Mouse (Mus musculus): Measurements from ENCODE around the gene Bsg. TPM values are rescaled to one million over a fixed set of nuclear protein-coding genes. Genes with fewer than 3 reads are reported as not detected.
"Not testable (repeated sequence)": the region's sequence is repeated elsewhere in the genome, so short reads cannot be mapped to it uniquely, and the experiment has no call there.

Gene Bsg
- polyA plus RNA-seq, 1 experiment from 2014 or later, result 576 TPM

DNA sequence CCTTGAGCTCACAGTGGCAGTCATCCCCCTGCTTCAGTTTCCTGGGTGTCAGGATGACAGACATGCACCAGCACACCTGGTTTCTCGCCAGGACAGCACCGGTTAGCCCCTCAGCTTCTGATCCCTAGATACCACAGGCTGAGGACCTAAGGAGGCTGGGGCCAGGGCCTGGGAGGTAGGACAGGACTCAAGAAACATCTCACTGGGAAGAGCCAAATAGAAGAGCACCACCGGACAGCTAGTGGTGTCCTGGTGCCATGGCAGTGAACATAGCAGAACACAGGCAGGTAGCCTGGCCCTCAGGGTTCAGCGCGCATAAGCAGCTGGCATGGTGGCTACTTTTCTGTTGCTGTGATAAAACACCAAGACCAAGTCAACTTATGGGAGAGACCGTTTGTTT is 5.8 kb upstream of the Bsg start:
- 90% methylated on average over 6 of the region's 6 CpGs for WGBS
- ATAC-seq (ENCODE audit: low FRiP score) (no peak), DNase-seq (ENCODE audit: low spot score, missing footprints) (no peak)
- Histone ChIP-seq H3K27me3 (ENCODE audit: control insufficient read depth, insufficient read depth, low read length) (no peaks in the 10 kb centered on the region), H3K9me3 (ENCODE audit: control insufficient read depth, low read length) (no peaks in the 10 kb centered on the region), H3K9ac (ENCODE audit: low read length) (no peak overlapping the region), H3K4me2 (no peak overlapping the region), H3K4me3 (ENCODE audit: low read depth, low read length) (no peak overlapping the region), H3K4me1 (ENCODE audit: control insufficient read depth, insufficient read depth, low read length) (no peaks in the 10 kb centered on the region), H3K27ac (ENCODE audit: low read depth, low read length) (no peak overlapping the region), H3K36me3 (ENCODE audit: control insufficient read depth, insufficient read depth, low read length) (no peaks in the 10 kb centered on the region)

- Histone ChIP-seq H3K27me3 (ENCODE audit: control insufficient read depth, insufficient read depth, low read length) (no peaks in the 10 kb centered on the region), H3K4me2 (no peak overlapping the region), H3K4me1 (ENCODE audit: control insufficient read depth, insufficient read depth, low read length) (peaks cover 8% of the 10 kb centered on the region), H3K27ac (ENCODE audit: low read depth, low read length) (no peak overlapping the region), H3K36me3 (ENCODE audit: control insufficient read depth, insufficient read depth, low read length) (no peaks in the 10 kb centered on the region), H3K4me3 (ENCODE audit: low read depth, low read length) (no peak overlapping the region), H3K9ac (ENCODE audit: low read length) (no peak overlapping the region), H3K9me3 (ENCODE audit: control insufficient read depth, low read length) (no peaks in the 10 kb centered on the region)
- 48% methylated on average over 7 of the region's 7 CpGs for WGBS
- no peak for ATAC-seq (ENCODE audit: low FRiP score)
- DNase-seq (ENCODE audit: low spot score, missing footprints), result no peak
Observed at GRCm38 (mm10) chr10:79700676-79701075, 3.6 kb upstream of the Bsg start.

- H3K9me3 ChIP-seq (ENCODE audit: control insufficient read depth, low read length), result no peaks in the 10 kb centered on the region
- H3K27ac ChIP-seq (ENCODE audit: low read depth, low read length), result no peak overlapping the region
- ATAC-seq (ENCODE audit: low FRiP score) (no peak), DNase-seq (ENCODE audit: low spot score, missing footprints) (no peak)
- no peak overlapping the region for H3K9ac ChIP-seq (ENCODE audit: low read length)
- H3K27me3 ChIP-seq (ENCODE audit: control insufficient read depth, insufficient read depth, low read length), result no peaks in the 10 kb centered on the region
- H3K4me3 ChIP-seq (ENCODE audit: low read depth, low read length), result no peak overlapping the region
- no peaks in the 10 kb centered on the region for H3K36me3 ChIP-seq (ENCODE audit: control insufficient read depth, insufficient read depth, low read length)
- H3K4me2 ChIP-seq, result no peak overlapping the region
- H3K4me1 ChIP-seq (ENCODE audit: control insufficient read depth, insufficient read depth, low read length), result peaks cover 17% of the 10 kb centered on the region
- WGBS, result 63% methylated on average over 10 of the region's 10 CpGs
Observed at GRCm38 (mm10) chr10:79701443-79702129, 2.7 kb upstream of the Bsg start.

GRCm38 (mm10) chr10:79702970-79703369 is 1.3 kb upstream of the Bsg start:
- not testable (repeated sequence) for H3K4me3 ChIP-seq (ENCODE audit: low read depth, low read length); H3K4me2 ChIP-seq; H3K36me3 ChIP-seq (ENCODE audit: control insufficient read depth, insufficient read depth, low read length); ATAC-seq (ENCODE audit: low FRiP score); H3K9me3 ChIP-seq (ENCODE audit: control insufficient read depth, low read length); DNase-seq (ENCODE audit: low spot score, missing footprints); H3K27me3 ChIP-seq (ENCODE audit: control insufficient read depth, insufficient read depth, low read length); H3K9ac ChIP-seq (ENCODE audit: low read length); H3K27ac ChIP-seq (ENCODE audit: low read depth, low read length)
- WGBS, result 94% methylated on average over 2 of the region's 4 CpGs
- H3K4me1 ChIP-seq (ENCODE audit: control insufficient read depth, insufficient read depth, low read length), result peaks cover 21% of the 10 kb centered on the region

DNA sequence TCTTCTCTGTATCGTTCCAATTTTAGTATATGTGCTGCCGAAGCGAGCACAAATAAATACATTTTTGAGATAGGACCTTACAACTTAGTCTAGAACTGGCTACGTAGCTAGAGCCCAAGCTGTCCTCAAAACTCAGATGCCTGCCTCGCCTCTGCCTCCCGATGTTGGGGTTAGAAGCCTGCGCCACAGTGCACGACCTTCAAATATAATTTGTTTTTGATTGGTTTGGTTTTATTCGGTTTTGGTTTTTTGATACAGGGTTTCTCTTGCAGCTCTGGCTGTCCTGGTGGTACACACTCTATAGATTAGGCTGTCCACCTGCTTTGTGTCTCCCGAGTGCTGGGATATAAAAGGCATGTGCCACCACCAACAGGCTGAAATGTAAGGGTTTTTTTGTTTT is 750 bp upstream of the Bsg start:
- Histone ChIP-seq H3K4me1 (ENCODE audit: control insufficient read depth, insufficient read depth, low read length) (peaks cover 21% of the 10 kb centered on the region), H3K4me3 (ENCODE audit: low read depth, low read length) (peak overlapping the region; percentile 52), H3K4me2 (peak overlapping the region; percentile 35), H3K27me3 (ENCODE audit: control insufficient read depth, insufficient read depth, low read length) (no peaks in the 10 kb centered on the region), H3K9me3 (ENCODE audit: control insufficient read depth, low read length) (no peaks in the 10 kb centered on the region), H3K27ac (ENCODE audit: low read depth, low read length) (no peak overlapping the region; the same call in 1 of the 2 replicates), H3K9ac (ENCODE audit: low read length) (peak overlapping the region; percentile 56), H3K36me3 (ENCODE audit: control insufficient read depth, insufficient read depth, low read length) (no peaks in the 10 kb centered on the region)
- WGBS, result 77% methylated on average over 10 of the region's 10 CpGs
- DNase-seq (ENCODE audit: low spot score, missing footprints) (no peak), ATAC-seq (ENCODE audit: low FRiP score) (peak; percentile 4; the same call in 1 of the 2 replicates)

GRCm38 (mm10) chr10:79704970-79705360 is 674 bp downstream of the Bsg start:
- ATAC-seq (ENCODE audit: low FRiP score), result 0 out of 2 replicates have a peak, but pooled peaks have one; percentile 0
- WGBS, result 6% methylated on average over 10 of the region's 10 CpGs

DNA sequence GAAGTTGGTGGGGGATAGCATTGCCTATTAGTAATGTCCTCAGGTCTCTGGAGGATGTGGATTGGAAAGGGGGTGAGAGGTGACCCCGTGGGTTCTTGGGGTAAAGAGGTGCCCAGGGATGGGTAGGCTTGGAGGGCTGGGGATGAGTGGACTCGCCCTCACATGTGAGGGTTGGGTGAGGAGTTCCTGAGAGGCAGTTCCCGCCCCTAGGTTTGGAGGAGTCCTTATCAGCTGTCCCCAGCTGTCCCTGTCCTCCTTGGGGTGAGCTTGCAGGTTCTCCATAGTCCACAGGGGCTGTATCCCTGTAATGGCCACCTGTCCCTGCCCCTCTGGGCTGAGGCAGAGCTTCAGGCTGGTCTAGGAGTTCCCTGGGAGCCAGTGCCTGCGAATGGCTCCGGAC is 1.7 kb downstream of the Bsg start:
- WGBS, result 74% methylated on average over 5 of the region's 5 CpGs
- H3K4me3 ChIP-seq (ENCODE audit: low read depth, low read length), result peak overlapping the region; percentile 52; the same call in 1 of the 2 replicates
- H3K9ac ChIP-seq (ENCODE audit: low read length), result peak overlapping the region; percentile 72
- no peak for DNase-seq (ENCODE audit: low spot score, missing footprints)
- H3K27me3 ChIP-seq (ENCODE audit: control insufficient read depth, insufficient read depth, low read length), result no peaks in the 10 kb centered on the region
- peaks cover 21% of the 10 kb centered on the region for H3K4me1 ChIP-seq (ENCODE audit: control insufficient read depth, insufficient read depth, low read length)
- peaks cover 12% of the 10 kb centered on the region for H3K36me3 ChIP-seq (ENCODE audit: control insufficient read depth, insufficient read depth, low read length)
- H3K27ac ChIP-seq (ENCODE audit: low read depth, low read length), result no peak overlapping the region
- H3K9me3 ChIP-seq (ENCODE audit: control insufficient read depth, low read length), result no peaks in the 10 kb centered on the region
- peak overlapping the region; percentile 99 for H3K4me2 ChIP-seq
- no peak for ATAC-seq (ENCODE audit: low FRiP score)

More at GRCm38 (mm10) chr10:79704970-79705360, 674 bp downstream of the Bsg start:
- peak overlapping the region; percentile 52 for H3K4me3 ChIP-seq (ENCODE audit: low read depth, low read length)
- H3K9me3 ChIP-seq (ENCODE audit: control insufficient read depth, low read length), result no peaks in the 10 kb centered on the region
- peaks cover 21% of the 10 kb centered on the region for H3K4me1 ChIP-seq (ENCODE audit: control insufficient read depth, insufficient read depth, low read length)
- H3K36me3 ChIP-seq (ENCODE audit: control insufficient read depth, insufficient read depth, low read length), result peaks cover 6% of the 10 kb centered on the region; the same call in 1 of the 2 replicates
- H3K27me3 ChIP-seq (ENCODE audit: control insufficient read depth, insufficient read depth, low read length), result no peaks in the 10 kb centered on the region
- H3K4me2 ChIP-seq, result peak overlapping the region; percentile 99
- DNase-seq (ENCODE audit: low spot score, missing footprints), result no peak
- H3K27ac ChIP-seq (ENCODE audit: low read depth, low read length), result peak overlapping the region; percentile 8; the same call in 1 of the 2 replicates
- peak overlapping the region; percentile 72 for H3K9ac ChIP-seq (ENCODE audit: low read length)

DNA sequence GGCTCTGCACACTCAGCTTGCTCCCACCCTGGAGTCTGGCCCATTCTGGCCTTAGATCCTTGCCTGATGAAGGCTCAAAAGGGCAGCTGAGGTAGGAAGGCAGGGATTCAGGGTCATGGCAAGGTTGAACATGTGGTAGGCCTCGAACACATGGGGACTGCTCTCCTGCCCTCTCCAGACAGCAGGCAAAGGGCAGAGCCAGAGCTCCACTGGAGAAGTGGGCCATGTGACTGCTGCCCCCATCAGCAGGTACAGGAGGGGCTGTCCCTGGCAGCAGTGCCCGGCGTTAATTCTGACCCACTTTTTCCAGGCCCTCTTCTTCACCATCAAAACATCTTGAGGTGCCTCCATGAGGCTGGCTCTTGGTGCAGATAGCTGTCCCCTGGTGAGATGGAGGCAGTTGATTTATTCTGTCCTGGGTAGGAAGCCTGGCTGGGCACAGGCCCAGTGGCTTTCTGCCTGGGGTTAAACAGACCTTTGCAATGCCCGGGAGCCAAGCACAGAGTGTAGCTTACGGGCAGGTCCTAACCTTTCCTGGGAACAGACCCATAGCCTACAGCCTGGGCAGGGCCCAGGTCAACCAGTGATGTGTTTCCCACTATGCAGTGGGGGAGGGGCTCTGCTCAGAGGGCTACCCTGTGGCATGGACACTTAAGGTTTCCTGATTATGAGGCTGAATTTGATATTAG is 2.3 kb downstream of the Bsg start:
- Histone ChIP-seq H3K9ac (ENCODE audit: low read length) (no peak overlapping the region; the same call in 1 of the 2 replicates), H3K27ac (ENCODE audit: low read depth, low read length) (no peak overlapping the region), H3K4me1 (ENCODE audit: control insufficient read depth, insufficient read depth, low read length) (peaks cover 21% of the 10 kb centered on the region)

GRCm38 (mm10) chr10:79707162-79707561 is 2.9 kb downstream of the Bsg start:
- Histone ChIP-seq H3K27me3 (ENCODE audit: control insufficient read depth, insufficient read depth, low read length) (no peaks in the 10 kb centered on the region), H3K4me1 (ENCODE audit: control insufficient read depth, insufficient read depth, low read length) (peaks cover 21% of the 10 kb centered on the region), H3K36me3 (ENCODE audit: control insufficient read depth, insufficient read depth, low read length) (peaks cover 21% of the 10 kb centered on the region), H3K4me2 (peak overlapping the region; percentile 99; the same call in 1 of the 2 replicates), H3K9ac (ENCODE audit: low read length) (no peak overlapping the region; the same call in 1 of the 2 replicates), H3K9me3 (ENCODE audit: control insufficient read depth, low read length) (no peaks in the 10 kb centered on the region), H3K4me3 (ENCODE audit: low read depth, low read length) (no peak overlapping the region), H3K27ac (ENCODE audit: low read depth, low read length) (no peak overlapping the region)
- 71% methylated on average over 1 of the region's 1 CpGs for whole genome bisulfite sequencing
- ATAC-seq (ENCODE audit: low FRiP score), result no peak
- DNase-seq (ENCODE audit: low spot score, missing footprints), result no peak

More for the DNA sequence above, 2.3 kb downstream of the Bsg start:
- no peak for DNase-seq (ENCODE audit: low spot score, missing footprints)
- 90% methylated on average over 5 of the region's 5 CpGs for WGBS
- H3K4me2 ChIP-seq, result peak overlapping the region; percentile 99
- peaks cover 17% of the 10 kb centered on the region for H3K36me3 ChIP-seq (ENCODE audit: control insufficient read depth, insufficient read depth, low read length)
- H3K27me3 ChIP-seq (ENCODE audit: control insufficient read depth, insufficient read depth, low read length), result no peaks in the 10 kb centered on the region
- peak overlapping the region; percentile 7; the same call in 1 of the 2 replicates for H3K4me3 ChIP-seq (ENCODE audit: low read depth, low read length)
- no peak for ATAC-seq (ENCODE audit: low FRiP score)
- H3K9me3 ChIP-seq (ENCODE audit: control insufficient read depth, low read length), result no peaks in the 10 kb centered on the region
